Mouse (Mus musculus) bone marrow, adult 2 months (tissue): ENCODE results near the gene Atp8a2.

ENCODE experiments used
- CTCF ChIP-seq: fragments of 200-500 bp; IDR thresholded peaks from 2 replicates; pipeline ENCODE4 v1.5.1; 2011; ENCODE audit warnings: low read length, control low read depth; ENCODE audit not compliant: control insufficient read depth, insufficient read depth
- POLR2A ChIP-seq: fragments of 200-500 bp; IDR thresholded peaks from 2 replicates; pipeline ENCODE4 v1.6.1; 2011; ENCODE audit warnings: low read depth, mild to moderate bottlenecking, control low read depth, low read length, borderline replicate concordance; ENCODE audit not compliant: control insufficient read depth

GRCm38 (mm10) chr14:59820115-59820419 is 376.9 kb downstream of the Atp8a2 start:
- TF ChIP-seq CTCF (no peak), POLR2A (no peak)
